Mouse (Mus musculus): ENCODE results near the gene Glipr1. TPM values are rescaled to one million over a fixed set of nuclear protein-coding genes. Genes with fewer than 3 reads are reported as not detected.
A peak's percentile ranks its signal among the peaks of the same experiment; 100 is the strongest.

Gene Glipr1
- total RNA-seq, 2 experiments from 2014 or later, result 1.4 to 2.3 TPM

DNA sequence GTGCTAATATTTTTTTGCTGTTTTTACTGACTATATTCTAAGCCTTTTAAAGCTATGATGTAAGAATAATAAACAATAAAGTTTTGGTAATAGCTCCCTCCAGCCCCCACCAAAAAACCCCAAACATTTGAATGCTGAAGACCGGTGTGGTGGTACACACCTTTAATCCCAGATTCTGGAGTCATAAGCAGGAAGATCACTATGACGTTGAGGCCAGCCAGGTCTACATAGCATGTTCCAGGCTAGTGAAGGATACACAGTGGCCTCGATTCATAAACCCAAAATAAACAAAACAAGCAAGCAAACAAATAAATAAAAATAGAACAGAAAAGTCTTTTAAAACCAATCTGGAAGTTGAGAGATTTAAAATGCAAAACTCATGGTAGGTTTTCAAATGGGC, 30.5 kb downstream of the Glipr1 start:
- DNase-seq, result no peak
- intact Hi-C loops (cut with DNase I), result loop anchor here (10.0 kb wide), 1 partner anchor 953 kb away; the partner anchor contains the start of gene Atxn7l3b

DNA sequence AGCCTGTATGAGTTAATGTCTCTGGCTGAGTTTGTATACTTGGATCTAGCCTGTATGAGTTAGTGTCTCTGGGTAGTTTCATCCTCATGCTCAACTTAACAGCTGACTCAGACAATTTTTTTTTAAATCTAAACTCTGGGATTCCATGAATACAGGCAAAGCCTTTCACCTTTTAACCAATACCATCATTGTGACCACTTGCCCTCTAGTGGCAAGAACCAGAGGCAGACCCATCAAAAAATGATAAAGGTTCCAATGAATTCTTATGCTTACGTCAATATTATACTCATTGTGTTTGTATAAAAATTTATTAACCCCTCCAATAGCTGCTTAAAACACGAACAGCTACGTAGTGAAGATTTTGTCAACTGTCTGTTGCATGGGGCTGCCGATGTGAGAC, 36.0 kb downstream of the Glipr1 start:
- intact Hi-C loops (cut with DNase I), result no loop called here
- DNase-seq, result no peak

DNA sequence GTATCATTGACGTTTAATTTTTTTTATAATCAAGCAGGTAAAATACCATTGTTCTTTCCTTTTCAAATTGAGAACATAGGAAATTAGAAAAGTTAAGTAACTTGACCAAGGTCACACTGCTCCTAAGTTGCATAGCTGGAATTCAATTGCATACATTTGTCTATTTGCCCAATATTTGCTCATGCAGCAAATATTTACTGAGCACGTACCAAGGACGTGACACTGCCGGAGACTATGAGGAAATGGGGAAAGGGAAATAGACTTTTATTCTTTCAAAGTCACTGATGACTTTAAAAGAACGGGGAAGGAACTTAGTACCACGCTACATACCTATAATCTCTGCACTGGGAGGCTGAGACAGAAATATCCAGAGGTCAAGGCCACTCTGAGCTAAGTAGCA, 42.0 kb downstream of the Glipr1 start:
- intact Hi-C loops (cut with DNase I), result no loop called here
- DNase-seq, result no peak

DNA sequence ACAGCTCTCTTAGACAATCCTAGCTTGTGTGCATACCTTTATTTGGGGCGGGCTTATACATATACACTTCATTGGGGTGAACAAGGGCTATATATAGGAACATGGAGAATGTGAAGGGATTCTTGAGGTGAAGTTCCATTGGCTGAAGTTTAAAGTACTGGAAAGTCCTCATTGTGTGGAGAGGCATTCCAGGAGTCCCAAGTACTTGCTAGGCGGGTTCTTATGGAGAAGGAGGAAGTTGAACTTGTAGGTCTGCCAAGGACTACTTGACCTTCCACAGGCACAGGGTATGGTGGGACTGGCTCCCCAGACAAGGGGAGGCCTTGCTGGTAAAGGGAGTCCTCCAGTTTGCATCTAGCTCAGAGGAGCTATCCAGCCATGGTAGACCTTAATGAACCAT, 43.1 kb downstream of the Glipr1 start:
- intact Hi-C loops (cut with DNase I), result loop anchor here (5.0 kb wide), 1 partner anchor 662 kb away; the partner anchor contains the start of gene Bbs10
- no peak for DNase-seq

DNA sequence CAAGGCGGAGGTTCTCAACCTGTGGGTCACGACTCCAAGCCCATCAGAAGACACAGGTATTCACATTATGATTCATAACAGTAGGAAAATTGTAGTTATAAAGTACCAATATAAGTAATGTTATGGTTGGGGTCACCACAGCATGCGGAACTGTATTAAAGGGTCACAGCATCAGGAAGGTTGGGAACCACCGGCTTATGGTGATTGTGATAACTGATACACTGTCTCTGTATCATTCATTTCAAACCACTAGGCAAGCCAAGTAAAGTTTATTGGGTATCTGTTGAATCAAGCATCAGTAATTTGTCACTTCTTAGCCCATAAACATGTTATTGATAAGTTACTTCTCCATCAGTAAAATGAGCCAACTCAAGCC, 44.4 kb downstream of the Glipr1 start:
- intact Hi-C loops (cut with DNase I), result loop anchor here (5.0 kb wide), 1 partner anchor 661 kb away; the partner anchor contains the start of gene Bbs10
- no peak for DNase-seq

DNA sequence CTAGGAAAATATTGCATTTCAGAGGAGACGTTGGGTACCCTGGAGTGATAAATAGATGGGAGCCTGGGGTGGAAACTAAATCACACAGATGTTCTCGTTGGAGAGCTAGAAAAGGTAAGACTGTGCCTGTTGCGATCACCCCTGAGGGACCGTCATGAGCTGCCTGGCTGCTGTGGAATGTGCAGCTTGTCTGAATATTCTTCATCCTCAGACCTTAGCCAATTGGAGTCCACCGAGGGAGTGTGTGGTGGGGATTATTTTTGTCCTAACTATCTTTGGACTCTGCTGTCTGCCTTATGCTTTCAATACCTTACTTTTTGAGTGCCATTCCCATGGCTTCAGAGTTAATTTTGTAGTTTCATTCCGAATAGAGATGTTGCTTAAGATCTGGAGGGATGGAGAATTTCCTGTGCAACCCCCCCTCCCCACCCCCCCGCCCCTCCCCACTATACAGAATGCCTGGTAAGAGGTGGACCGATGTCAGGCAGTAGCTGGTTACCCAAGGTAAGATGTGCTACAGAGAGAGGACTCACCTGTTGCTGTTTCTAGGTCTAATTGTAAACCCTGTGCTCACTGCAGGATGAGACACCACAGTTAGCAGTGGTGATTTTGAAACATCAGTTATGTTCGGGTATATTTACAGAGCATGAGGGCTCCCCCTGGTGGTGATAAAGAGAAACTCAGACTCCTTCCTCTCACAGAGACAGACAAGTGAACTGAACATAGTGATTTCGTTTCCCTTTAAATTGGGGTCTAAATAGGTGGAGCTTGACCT, 45.0 kb downstream of the Glipr1 start:
- intact Hi-C loops (cut with DNase I), result loop anchor here (1.0 to 5.0 kb wide), 3 partner anchors 33 to 660 kb away; partner anchors contain the start of gene Bbs10
- DNase-seq, result peak; percentile 54 to 75

DNA sequence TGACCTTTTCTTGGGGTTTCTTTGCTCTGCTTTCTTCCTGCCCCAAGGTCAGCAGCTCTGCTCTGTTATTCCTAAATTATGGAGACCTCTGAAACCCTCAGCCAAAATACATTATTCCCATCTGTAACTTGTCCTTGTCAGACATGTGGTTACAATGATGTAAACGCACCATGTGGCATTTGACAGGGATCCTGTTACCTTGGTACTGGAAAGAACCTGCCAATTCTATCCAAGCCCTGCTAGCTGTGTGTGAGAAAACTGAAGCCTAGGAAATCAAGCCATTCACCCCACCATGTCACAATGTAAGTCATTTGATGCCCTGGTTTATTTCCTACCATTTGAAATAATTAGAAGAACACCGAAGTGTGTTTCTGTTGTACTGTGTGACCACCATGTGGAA, 46.6 kb downstream of the Glipr1 start:
- no peak for DNase-seq
- intact Hi-C loops (cut with DNase I), result loop anchor here (2.0 to 5.0 kb wide), 2 partner anchors 31 to 659 kb away; partner anchors contain the start of gene Bbs10

DNA sequence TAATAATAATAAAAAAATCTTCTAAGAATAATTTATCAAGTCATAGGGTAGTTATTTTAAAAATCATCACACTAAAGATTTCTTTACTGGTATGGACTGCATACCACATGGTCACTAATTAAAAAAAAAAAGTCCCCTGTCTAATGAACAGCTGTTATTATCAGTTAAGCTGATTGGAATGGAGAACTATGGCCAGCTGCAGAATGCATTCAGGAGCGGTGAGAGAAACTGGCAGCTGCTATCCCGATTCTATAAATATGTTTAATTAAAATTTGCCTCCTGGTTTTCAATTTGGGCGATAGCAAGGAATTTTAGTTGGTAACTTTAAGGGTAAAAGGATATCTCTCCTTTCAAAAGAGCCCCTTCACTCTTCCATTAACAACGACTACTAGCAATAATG, 53.4 kb downstream of the Glipr1 start:
- DNase-seq, result no peak
- intact Hi-C loops (cut with DNase I), result no loop called here

DNA sequence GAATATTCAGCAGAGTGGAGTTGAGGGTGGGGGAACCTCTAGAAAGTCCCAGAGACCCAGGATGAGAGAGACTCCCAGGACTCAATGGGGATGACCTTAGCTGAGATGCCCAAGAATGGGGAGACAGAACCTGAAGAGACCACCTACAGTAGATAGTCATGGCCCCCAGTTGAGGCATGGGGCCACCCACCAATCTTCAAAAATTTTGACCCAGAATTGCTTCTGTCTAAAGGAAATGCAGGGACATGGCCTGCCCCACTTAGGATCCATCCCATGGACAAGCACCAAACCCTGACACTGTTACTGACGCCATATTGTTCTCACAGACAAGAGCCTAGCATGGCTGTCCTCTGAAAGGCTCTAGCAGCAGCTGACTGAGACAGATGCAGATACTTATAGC, 54.4 kb downstream of the Glipr1 start:
- intact Hi-C loops (cut with DNase I), result no loop called here
- no peak for DNase-seq

DNA sequence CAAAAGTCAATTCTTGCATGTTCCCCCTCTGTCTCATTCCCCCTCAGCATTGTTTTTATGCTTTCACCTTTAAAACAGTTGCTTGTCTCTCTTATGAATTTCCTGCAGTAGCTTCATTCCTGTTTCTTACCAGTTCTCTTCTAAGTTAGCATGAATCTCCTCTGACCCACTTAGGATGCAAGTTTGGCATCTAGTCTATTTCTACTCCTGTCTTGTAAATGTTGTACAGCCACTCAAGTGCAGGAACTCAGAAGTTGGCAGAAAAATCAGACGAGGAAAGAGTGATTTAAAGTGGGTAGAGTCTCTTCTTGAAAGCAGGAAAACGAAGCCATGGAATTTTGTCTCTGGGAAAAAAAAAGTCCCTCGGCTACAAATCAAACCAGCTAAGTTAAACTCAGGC, 56.9 kb downstream of the Glipr1 start:
- DNase-seq, result no peak
- intact Hi-C loops (cut with DNase I), result no loop called here

DNA sequence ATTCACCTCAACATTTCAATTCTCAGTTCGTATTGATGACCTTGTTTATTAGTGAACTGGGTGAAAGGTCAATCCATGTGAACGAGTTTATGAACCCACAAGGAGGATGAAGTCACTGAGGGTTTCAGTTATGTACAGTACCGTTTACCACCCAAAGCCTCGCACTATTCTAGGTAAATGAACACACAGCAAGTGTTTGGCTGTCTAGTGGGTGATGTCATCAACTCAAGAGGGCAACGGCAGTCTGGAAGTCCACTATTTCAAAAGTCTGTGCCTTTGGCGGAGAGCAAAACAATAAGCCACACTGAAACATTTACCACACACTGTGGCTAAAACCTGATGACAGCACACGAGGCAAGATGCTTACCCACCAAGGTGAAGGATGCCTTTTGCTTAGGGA, 59.4 kb downstream of the Glipr1 start:
- intact Hi-C loops (cut with DNase I), result no loop called here
- no peak for DNase-seq

DNA sequence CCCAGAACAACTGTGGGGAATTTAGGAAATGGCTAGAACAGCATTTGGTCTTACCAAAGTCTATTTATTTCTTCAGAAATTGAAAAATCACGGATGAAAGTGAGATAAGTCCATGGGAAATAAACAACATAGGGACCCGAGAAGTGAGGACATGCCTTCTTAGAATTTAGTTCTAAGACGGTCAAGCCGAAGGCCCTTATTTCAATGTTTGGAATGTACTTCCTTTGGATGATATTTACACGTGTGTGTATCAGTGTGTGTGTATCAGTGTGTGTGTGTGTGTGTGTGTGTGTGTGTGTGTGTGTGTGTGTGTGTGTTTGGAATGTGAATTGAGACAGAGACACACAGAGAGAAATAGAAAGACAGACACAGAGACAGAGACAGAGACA, 65.3 kb downstream of the Glipr1 start:
- DNase-seq, result no peak
- intact Hi-C loops (cut with DNase I), result loop anchor here (10.0 kb wide), 1 partner anchor 712 kb away; no protein-coding TSS in a partner anchor

DNA sequence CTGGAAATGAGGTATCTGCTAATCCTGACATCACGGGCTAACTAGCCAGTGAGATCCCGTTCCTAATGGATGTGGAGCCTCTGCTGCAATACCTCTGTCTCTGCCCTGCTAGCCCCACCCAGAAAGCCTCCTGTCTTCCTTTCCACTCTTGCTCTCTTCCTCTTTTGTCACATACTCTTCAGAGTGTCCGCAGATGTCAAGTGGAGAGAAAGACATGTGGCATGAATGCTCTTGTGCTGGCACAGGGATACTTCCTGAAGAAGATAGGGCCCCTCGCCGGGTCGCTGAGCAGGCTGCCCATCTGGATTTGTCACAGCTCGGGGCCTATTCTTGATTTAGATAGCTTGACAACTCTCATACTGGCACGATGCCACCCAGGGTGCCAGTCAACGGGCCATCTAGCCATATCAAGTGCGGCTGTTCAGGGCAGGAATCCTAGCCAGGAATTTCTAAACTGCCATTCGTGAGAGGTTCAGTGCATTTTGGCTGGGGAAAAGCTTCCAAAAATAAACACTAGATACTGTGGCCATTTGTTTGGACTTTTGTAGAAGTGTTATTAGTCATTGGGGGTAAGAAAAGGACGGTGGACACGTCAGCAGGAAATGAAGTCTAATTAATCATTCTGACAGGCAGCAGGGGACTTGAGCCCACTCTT, 65.8 kb downstream of the Glipr1 start:
- peak; percentile 79 to 86 for DNase-seq
- intact Hi-C loops (cut with DNase I), result loop anchor here (10.0 kb wide), 1 partner anchor 712 kb away; no protein-coding TSS in a partner anchor

DNA sequence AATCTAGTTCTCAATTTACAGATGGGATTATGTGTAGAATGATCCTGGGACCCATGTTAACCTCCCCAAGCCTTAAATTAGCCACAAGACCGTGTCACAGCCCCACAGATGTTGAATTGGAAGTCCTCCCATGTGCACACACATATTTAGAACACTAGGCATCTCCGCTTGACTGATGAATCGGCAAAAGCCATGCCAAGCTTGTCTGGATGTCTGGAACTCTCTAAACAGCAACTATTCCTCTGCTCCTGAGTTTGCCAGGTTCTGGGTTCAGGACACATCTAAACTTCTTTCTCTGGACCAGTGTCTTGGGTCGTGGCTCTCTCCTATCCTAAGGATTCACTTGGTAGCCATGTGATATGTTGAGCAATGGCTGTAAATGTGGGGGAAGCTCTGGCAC, 66.4 kb downstream of the Glipr1 start:
- intact Hi-C loops (cut with DNase I), result loop anchor here (10.0 kb wide), 1 partner anchor 711 kb away; no protein-coding TSS in a partner anchor
- DNase-seq, result no peak

Other genes with a start within 250 kb of the Glipr1 start
- gene Krr1, start 30.0 kb downstream of the Glipr1 start, total RNA-seq (2021), result 10 to 100 TPM; 20.9 to 22.9 TPM
- gene Glipr1l1, start 57.6 kb upstream of the Glipr1 start, total RNA-seq (2021), result not detected
- gene Glipr1l2, start 80.7 kb upstream of the Glipr1 start, total RNA-seq (2021), result not detected
- gene Glipr1l3, start 157.7 kb upstream of the Glipr1 start, total RNA-seq (2021), result not detected
- not detected for gene Caps2, start 161.0 kb upstream of the Glipr1 start, total RNA-seq (2021)